Mouse (Mus musculus): ENCODE measurements at regions not wholly inside any gene's neighbourhood (a gene's known extent, or its start where the extent isn't known, plus 50 kb on each side); places are given as distances from the start of the nearest gene placed in this dataset.
A peak's percentile ranks its signal among the peaks of the same experiment; 100 is the strongest.

GRCm38 (mm10) chr16:77444647-77445046 is 157.2 kb downstream of the Gm11146 start:
- no peak for DNase-seq

DNA sequence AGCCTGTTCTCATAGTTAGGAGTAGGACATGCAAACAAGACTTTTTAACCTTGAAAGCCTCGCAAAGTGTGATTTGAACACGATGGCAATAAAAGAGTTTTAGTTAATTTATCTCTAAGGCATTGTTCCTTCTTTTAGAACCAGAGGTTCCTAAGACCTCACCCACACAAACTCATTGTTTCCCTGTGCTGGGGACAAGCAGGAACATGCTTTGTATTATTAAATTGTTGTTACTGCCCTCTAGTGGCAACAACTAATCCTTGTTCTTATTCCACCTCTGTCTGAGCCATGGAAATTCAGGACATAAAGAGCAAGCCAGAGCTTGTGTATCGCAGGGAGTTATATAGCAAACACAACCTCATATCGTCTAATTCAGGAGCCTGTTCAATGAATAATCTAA is 157.9 kb downstream of the Gm11146 start:
- DNase-seq, result peak; percentile 64

DNA sequence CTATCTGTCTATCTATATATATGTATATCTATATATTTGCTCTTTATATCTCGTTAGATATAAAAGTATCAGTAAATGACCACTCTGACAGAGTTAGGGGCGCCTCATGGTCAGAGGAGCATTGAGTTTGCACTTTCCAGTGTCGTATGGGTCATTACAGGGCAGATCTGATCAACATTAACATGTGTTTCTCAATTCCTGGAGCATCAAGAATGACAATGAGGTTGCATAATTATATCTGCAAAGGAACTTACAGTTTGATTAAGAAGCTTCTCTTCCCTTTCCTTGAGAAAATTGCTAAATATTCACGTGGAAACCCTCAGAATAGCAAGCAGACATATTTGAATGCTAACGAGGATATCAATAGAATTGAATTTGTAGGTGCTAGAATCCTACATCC is 158.6 kb downstream of the Gm11146 start:
- DNase-seq, result no peak

DNA sequence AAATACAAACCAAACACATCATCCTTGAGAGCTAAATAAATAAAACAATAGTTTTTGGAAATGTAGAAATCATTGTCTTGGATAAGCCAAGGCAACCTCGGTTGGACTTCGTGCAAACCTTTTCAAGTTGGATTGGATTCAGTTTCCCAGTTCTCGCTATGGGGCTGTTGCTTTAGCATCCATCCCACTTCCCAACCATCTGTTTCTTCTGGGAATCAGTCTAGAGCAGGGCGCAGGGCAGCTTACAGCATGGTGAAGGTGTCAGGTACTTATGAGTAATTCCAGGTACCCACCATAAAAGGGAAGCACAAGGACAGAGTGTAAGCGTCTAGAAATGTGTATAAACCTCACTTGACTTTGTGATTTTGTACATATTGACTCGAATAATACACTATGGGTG is 159.0 kb downstream of the Gm11146 start:
- DNase-seq, result no peak

DNA sequence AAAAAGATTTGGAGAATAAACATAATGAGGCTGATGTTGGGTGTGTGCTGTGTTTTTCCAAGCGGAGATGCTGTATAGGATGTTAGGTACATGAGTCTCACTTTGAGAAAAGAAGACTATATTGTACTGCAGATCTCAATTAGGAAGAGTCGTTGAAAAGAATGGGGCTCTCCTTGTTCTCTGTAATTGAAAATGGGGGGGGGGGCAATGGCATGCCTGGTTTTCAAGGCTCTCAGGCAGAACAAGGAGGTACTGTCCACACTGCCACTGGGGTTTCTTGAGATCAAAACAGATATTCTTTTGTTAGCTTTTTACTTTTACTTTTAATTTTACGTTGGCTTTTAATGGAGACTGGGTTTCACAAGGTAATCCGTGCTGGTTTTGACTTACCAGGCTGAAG is 170.5 kb downstream of the Gm11146 start:
- no peak for DNase-seq

GRCm38 (mm10) chr16:77422385-77423363 is 179.2 kb downstream of the Gm11146 start:
- no peak for DNase-seq

- DNase-seq, result peak; percentile 63
Measured at GRCm38 (mm10) chr16:77421591-77422024, 180.3 kb downstream of the Gm11146 start.

- no peak for DNase-seq
Measured at GRCm38 (mm10) chr16:77421001-77421400, 180.9 kb downstream of the Gm11146 start.

DNA sequence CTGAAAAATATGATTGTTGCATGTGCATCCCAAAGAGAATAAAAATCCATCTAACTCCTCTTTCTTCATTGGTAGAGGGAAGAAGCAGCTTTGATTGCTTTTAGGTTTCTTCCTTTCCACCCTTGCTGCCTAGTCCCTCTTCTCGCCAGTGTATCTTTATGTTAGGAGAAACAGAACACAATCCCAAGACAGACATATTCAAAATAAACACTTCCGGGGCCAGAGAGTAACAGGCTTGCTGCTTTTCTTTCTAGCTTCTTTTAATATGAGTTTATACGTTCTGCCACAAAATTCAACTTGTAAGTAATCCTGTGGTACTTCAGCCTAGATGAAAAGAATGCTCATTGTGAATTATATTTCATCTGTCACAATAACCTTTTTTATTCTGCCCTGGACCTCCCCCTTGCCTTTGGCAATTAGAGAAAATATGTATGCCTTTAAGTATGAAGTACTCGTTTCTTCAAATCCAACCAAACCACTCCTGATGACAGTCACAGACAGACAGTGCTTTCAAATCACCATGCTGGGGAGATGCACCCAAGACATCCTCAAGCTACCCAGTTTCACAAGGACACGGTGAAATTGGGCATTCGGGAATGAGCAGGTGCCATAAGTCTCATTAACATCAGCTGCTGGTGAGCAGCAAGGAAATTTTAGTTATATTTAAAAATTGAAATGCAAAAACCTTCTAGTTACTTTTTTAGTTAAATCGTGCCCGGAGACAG is 181.6 kb downstream of the Gm11146 start:
- DNase-seq, result no peak

DNA sequence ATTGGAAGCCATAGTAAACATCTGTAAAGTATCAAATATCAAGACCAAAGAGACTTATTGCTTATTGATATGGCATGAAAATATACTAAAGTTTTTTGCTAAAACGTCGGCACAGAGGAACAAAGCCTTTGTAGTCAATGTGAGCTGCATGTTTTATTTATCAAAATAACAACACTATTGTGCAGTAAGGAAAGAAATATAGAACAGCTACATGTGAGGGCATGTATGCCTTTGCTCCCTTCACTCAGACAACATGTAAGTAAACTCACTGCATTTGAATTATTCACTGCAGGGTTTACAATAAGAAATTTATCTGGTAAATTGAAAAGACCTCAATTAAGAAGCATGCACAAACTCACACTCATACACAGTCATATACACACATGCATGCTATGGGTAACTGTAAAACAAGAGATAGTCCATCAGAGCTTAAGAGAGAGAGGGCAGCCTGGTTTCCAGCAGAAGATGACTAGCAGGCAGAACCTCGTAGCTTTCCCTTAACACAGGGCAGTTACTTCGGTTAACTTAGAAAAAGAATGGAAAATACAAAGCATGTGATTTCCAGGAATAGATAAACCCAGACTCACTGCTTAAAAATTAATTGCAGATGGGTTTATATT is 182.7 kb downstream of the Gm11146 start:
- DNase-seq, result no peak

DNA sequence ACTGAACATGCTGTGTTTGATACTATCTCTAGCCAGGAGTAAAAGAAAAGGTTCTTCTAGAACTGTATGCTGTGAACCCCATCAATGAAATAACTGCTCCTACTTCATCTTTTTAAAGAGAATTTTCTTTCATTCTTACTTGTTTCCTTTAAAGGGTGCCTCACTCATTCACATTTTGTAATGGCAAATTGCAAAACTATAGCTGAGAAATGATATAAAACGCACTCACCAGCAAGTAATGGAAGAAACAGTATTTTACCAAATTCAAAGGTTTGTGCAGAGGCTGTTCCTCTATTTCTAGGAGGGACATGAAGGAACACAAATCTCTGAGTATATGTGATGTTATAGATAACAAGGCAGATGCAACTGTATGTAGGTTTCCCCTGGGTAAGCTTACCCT is 183.4 kb downstream of the Gm11146 start:
- no peak for DNase-seq

DNA sequence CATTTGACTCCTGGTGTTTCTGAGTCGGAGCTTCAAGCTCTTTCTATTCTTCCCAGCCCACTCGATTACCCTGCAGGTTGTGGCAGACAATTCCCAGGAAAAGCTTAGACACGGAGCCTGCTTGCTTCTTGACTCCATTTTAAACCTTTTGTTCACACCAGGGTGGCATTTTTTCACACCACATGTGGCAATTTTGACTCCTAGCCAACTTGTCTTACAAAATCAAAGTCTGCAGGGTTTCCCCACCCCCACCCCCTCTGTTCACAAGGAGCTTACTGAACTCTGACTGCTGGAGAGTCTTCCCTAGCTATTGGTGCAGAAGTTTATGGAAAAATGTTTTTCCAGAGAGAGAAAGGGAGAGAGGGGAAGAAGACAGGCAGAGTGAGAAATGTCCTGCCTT is 184.1 kb downstream of the Gm11146 start:
- DNase-seq, result peak; percentile 55

DNA sequence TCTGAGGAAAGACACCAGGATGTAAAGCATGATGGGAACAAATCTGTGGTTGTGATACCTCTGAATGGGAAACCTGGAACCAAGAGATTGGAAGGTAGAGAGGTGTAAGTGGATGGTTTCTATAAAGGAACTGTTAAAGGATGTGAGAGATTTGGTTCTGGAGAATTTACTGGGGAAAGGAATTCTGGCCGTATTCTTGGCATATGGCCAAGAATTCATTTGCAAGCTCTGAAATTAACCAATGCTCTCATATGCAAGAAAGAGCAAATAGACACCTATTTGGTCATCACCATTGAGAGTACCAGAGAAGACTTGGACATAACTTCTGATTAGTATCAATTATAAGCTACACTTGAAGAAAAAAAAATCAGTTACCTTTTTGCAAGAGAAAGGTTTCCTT is 187.3 kb downstream of the Gm11146 start:
- DNase-seq, result no peak

GRCm38 (mm10) chr16:77409168-77409567 is 192.7 kb downstream of the Gm11146 start:
- DNase-seq, result no peak

DNA sequence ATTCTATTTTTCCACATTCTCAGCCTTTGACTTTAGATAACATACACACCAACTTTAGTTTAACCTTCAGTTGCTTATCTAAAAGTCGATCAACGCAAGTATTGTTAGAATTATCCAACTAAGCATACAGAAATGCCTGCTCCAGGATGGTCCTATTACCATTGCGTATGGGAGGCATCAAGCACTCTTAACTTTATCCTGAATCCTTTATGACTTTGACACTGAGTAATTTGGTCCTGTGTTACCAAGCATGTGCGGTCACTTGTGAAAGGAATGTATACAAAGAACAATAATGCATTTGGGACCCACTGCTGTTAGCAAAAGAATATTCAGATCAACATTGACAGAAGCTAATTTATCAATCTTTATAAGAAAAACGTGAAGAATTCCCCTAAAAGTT is 194.9 kb downstream of the Gm11146 start:
- no peak for DNase-seq

- no peak for DNase-seq
Measured at GRCm38 (mm10) chr16:77405859-77406258, 196.0 kb downstream of the Gm11146 start.

- no peak for DNase-seq
Measured at GRCm38 (mm10) chr16:77405181-77405818, 196.6 kb downstream of the Gm11146 start.

DNA sequence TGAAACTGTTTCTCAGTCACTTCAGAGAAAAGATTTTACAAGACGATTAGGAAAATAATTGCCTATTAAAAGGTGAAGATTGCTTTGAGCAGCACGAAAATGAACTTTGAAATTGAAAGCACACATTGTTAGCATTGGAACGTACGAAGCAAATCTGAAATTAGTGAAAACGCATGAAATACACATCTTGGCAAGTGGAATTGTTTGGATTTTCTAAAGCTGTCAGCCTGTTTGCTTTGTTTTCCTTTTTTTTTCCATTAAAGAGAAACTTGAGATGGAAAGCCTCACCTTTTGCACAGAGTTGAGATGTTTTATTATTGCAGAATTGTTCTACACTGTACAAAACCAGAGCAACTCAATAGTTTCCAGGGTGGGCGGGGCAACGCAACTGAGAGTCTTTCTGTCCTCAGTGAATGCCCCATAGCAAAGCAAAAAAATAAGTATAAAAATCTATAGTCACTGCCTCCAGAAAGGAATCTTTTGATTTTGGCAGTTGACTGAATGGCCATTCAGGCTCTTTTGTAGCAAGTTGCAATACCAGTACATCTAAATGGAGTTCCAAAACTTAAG is 199.1 kb downstream of the Gm11146 start:
- no peak for DNase-seq

GRCm38 (mm10) chr16:77401185-77401943 is 200.5 kb downstream of the Gm11146 start:
- no peak for DNase-seq

DNA sequence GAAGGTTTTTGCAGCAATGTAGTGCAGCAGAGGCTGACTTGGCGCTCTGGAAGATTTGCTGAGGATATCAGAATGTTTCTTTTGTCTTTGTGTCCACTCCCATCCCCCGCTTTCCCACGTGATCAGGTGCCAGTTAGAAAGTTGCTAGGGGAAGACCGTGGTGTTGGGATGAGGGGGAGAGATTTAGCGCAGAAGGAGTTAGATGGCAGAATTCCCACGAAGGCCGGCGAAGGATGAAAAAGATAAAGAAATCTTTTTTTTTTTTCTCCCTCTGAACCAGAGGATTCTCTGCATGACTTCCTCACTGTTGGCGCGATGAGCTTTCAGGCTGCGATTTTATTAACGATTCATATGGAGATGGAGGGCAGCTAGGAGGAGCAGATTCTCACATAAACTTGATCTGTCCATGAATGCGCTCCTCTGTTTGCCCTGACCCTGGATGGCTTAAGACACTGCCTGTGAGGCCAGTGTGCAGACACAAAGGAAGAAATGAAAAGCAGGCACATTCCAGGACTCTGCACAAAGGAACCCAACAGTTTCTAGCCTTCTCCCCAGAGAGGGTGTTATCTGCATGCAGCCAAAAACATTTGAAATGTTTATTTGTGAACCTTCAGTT is 201.5 kb downstream of the Gm11146 start:
- DNase-seq, result peak; percentile 65

DNA sequence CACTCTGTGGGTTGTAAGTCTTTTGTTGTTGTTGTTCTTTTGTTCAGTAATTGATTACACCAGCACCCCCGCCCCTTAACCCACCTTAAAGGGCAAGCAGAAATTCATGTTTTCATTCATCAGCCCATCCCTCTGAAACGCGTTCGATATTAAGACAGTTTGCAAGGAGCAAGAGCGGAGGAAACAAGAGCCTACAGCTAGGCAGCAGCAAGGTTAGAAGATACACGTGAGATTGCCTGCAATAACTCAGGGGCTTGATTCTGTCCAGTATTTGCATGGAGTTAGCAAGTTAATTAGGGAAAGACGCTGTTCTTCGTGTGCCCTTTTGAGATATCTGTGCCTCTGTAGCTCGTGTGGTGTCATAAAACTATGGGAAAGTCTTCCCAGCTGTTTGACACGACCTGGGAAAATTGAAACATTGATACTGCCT is 202.0 kb downstream of the Gm11146 start:
- no peak for DNase-seq

Measured in kidney, postnatal 14 days (tissue).